Mouse (Mus musculus): Measurements from ENCODE around the gene Phyh.

DNA sequence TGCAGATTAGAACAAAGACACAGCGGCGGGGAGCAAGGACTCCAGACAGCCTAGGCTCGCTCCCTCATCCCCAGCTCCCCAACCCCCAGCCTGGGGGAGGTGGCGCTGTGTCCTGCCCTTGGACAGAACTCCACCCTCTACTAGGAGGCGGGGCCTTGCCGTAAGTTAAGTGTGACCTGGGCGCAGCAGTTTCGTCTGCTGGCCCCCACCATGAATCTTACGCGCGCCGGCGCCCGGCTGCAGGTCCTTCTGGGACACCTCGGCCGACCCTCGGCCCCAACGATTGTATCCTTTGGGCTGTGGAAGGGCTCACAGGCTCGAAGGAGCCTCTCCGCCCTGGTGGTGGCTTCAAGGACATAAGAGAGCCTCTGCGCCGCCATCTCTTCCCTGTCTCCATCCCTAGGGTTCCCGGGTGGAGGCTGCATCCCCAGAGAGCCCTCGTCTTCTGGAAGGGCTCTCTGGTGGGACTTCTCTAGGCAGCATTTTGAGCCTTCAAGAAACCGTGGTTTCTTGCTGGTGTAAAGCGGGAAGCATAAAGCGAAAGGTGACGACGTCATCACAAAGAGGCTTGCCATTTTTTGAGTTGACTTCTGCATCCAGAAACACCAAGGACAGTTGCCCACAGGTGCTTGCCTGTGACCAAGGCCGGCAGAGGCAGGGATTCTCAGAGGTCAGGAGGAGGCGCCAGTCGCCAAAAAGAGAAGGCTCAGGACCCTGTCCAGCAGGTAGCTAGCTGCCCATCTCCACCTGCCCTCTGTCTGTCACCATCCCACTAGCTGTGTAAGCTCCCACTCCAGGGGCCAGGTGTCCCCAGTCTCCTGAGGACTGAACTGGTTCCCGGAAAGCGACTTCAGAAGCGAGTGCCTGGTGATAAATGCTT is at the start of gene Phyh:
- peak; percentile 40; the same call in 1 of the 2 replicates for TF ChIP-seq CTCF (IDR thresholded peaks at IDR 0.05; ENCODE audit: low read depth, low read length)
- peak; percentile 97 for TF ChIP-seq POLR2A (IDR thresholded peaks at IDR 0.05; ENCODE audit: extremely low read depth, insufficient read depth, low read length)
